Mouse (Mus musculus) left cerebral cortex, adult 18-20 months (tissue): Measurements from ENCODE around the gene Myh3. TPM values are rescaled to one million over a fixed set of nuclear protein-coding genes. Genes with fewer than 3 reads are reported as not detected.

Experiments used
- DNase-seq, 2 experiments: peaks; one replicate each; pipeline ENCODE4 v3.0.0; 2021 to 2022; ENCODE audit warnings: low spot score in 2 of 2, mixed read lengths in 1 of 2
- microRNA-seq, 2 experiments: library from miRNA; unstranded; fragments of <30 nt; microRNA quantifications; one replicate each; pipeline ENCODE4 v1.2.0; 2021
- total RNA-seq, 2 experiments: library from RNA; stranded (reverse); gene quantifications; 2 replicates each; pipeline ENCODE4 v1.2.3; 2021

The Myh3 gene
- total RNA-seq, 2 experiments from 2014 or later: 4.1 to 4.2 TPM

DNA sequence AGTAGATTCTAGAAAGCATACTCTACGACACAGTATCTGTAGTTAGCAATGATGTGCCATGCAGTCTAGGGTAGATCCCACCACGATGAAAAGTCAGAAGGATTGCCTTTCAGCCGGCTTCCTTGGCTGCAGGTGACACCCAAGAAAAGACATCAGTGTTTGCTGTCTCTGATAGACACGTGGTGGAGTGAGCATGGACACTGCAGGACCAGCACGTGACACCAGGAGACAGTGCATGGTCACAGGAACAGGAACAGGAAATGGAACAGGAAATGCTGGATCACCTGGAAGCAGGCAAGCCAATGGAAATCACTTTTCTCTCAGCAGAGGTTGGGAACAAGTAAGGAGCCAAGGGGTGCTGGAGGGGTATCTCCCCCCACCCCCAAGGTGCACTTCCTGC lies 65.0 kb downstream of the Myh3 start:
- DNase-seq: no peak

DNA sequence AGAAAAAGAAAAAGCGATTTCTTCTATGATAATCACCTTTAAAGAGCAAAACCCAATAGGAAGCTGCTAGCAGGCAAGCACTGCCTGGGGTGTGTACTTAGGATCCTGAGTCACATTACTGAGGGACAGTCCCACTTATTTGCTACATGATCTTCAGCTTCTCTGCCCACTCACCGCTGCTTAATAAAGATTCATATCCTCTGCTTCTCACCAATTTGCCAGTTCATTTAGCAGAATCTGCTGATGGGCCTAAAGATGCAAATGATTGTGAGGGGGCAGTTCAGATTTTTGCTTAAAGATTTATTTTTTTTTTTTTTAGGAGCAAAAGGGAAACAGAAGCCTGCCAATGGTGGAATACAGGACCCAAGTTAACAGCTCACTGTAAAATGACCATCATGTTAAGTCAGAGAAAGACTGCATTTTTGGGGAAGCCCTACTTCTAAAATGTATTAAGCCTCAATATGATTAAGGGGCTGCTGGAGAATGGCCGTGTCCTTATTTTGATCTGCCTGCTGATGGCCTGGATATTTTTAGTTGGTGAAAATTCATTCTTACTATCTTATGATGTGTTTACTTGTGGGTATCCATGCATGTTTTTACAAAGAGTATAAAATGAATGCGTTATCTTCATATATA lies 65.9 kb downstream of the Myh3 start:
- DNase-seq: no peak

DNA sequence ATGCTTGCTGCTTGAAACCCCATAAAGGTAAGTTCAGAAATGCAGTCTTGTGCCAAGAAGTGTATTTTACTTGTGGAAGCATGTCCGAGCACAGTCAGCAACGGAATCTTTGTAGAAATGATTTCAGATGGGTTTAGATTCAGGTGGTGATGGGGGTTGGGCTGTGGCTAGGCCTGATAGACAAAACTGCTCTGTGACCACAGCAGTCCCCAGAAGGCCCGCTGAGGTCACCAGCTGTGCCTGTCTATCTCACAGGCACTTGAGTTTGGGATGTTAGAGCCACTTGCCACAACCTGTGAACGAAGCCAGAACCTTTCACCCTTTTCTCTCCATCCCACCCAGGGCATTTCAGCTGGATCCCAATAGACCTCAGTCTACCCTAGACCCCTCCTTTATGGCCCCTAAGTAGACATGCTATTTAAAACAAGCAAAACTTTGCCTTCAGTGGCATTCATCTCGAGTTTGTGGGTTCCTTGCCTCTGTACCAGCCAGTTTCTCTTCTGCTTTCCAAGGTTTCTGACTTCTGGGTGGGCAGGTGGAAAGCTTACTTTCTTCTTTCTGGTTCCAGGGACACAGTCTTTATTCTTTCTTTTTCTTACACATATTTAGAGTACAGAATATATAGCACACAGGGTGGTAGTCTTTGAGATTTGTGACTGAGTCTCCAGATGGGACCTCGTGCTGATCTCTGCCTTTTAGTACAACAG lies 66.6 kb downstream of the Myh3 start:
- no peak for DNase-seq

DNA sequence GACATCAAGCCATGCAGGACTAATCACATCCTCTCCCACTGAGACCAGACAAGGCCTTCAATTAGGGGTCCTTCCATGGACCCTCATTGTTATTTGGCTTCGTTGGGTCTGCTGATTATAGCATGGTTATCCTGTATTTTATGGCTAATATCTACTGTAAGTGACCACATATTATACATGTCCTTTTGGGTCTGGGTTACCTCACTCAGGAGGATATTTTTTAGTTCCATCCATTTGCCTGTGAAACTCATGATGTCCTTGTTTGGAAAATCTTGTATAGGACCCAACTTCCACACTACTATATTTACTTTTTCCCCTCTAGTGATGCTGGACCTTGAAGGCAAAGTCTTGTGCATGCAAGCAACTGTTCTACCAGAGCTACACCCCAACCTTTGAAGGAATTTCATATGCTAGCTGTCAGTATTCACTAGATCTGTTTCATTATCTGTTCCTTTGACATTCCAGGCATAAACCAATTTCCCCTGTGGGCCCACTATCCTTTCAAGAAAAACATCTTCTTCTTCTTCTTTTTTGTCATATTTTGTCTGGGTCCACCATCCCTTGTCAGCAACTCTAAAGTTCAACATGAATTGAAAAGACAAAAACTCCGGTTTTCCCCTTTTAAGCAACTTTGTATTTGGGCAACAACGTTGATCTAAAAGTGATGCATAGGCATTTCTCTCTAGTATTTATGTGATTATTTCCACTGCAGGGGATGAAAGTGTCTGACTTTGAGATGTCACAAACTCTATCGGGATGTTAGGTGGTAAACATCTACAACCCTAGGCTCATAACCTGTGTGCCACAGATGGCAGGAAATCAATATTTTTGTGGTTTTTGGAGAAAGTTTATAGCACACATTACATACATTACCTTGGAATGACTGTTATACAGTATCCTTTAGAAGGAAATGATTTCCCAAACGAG lies 67.6 kb downstream of the Myh3 start:
- no peak for DNase-seq

DNA sequence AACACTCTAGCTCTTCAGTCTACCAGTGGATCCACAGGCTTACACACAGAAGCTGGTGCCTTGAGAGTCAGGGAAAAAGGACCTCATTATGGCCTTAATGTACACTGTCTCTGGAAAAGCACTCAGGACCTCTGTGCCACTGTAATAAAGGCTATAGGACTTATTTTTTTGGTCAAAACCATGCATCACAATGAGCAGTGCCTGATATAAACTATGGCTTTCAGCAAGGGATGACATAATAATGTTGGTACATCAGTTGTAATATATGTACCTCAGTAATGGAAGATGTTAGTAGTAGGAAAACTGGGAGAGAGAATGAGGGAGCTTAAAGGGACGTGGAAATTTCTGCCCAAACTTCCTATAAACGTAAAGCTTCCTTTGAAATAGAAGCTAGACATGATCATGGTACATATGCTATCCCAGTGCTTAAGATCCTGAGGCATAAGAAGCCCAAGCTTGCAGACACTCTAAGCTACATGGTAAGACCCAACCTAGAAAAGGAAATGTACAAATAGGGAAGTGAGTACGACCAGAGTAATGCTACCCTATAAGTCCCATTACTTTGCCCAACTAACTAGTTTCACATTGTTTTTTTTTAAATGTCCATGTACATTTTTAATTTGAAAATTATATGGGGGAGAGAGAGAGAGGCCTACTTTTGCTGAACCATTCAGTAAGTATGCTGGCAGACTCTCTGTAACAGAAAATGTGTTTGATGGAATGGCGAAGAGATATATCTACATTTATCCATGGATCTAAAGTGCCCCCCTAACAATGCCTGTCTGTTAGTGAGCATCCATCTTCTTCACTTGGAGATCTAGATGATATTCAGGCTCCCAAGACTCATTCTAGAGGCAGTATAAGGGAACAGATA lies 68.5 kb downstream of the Myh3 start:
- no peak for DNase-seq

DNA sequence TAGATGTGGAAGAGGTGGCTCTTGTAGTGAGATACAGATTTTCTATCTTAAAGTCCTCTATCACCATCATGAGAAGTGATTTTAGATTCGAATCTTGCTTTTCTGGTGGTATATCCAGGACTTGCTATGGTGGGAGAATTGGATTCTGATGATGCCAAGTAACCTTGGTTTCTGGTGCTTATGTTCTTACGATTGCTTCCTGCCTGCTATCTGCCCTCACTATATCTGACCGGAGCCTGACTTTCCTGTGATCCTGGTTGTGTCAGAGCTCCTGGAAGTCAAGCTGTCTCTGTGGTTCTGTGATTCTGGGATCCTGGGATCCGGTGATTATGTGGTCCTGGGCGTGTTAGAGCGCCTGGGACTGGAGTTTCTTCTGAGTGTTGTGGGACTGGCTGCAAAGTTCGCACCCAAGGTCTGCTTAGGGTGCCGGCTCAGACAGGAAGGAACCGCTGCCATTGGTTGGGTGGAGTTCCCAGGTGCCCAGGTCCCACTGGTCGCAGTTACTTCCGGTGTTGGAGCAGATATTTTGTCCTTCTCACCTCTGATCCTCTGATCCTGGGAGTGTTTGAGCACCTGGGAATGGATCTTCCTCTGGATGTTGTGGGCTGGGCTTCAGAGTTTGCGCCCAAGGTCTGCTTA lies 69.3 kb downstream of the Myh3 start:
- no peak for DNase-seq

DNA sequence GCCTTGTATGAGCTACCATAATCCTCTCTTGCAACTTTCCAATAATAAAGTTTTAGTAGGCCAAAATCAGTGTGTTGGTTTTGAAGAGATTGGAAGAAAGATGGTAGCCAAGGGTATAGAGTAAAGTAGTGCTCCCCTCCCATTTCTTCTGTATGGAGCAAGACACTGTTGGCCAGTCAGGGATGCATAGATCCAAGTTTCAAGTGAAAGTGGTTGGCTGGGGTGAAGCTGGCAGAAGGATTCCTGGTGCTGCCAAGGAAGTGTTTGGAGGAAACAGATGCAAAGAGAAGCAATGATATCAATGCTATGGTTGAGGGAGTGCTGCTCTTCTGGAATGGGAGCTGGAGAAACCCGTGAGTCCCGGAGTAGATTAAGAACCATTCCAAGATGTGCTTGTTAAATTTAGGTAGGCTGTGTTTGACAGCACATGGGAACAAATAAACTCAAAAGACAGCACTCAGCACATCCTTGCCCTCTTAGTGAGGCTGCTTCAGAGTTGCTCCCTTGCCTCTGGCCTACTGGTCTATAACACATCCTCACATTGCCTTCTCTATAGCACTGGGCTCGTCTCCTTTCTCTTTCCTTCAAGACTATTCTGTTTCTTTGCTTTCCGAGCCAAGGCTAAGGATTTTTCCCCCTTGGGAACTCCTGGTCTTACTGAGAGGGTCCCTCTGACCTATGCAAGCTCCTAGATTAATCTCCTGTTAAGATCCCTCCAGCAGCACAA lies 70.3 kb downstream of the Myh3 start:
- DNase-seq: no peak

DNA sequence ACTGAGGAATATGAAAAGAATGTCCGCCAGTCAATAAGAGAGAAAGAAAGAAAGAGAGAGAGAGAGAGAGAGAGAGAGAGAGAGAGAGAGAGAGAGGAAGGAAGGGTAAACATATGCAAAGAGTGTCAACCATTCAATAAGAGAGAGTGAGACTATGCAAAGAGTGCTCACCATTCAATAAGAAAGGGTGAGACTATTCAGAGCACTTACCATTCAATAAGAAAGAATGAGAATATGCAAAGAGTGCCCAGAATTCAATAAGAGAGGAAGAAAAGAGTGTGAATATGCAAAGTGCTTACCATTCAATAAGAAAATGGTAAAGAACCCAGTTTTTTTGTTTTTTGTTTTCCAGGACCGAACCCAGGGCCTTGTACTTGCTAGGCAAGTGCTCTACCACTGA lies 72.1 kb downstream of the Myh3 start:
- DNase-seq: no peak

DNA sequence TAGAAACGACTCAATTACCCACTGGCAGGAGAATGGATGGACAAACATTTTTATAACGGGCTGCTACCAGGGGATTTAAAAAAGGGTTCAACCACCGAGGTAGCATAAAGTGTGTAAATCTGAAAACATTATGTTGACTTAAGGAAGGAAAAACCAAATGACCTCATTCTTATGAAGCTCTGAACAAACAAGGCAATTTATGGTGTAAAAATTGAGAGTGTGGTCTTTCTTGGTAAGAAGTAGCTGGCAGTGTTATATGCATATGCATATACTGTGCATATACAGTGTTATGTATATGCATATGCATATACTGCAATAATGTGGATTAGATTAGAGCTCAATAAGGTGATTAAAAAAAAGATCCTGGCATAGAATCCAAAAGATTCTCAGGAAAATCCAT lies 73.1 kb downstream of the Myh3 start:
- DNase-seq: no peak

Small RNA genes within 50 kb of the gene (microRNA-seq; reads per million reads assigned to microRNA genes)
- 0 reads per million in 2 experiments for gene Mir6923

Other genes with a start within 250 kb of the Myh3 start
- gene Pirt, start 166.3 kb upstream of the Myh3 start, total RNA-seq: under 1 TPM; 0.07 to 0.28 TPM
- gene Tmem238l, start 121.7 kb upstream of the Myh3 start, total RNA-seq: not detected
- gene Tmem220, start 53.1 kb upstream of the Myh3 start, total RNA-seq: under 1 TPM; 0.70 to 0.91 TPM
- gene Adprm, start 25.7 kb upstream of the Myh3 start, total RNA-seq: 10 to 100 TPM; 24.3 to 27.5 TPM
- 10 to 100 TPM; 10.8 TPM for gene Sco1, start 25.6 kb upstream of the Myh3 start, total RNA-seq
- under 1 TPM; 0.82 to 0.93 TPM for gene Myh2, start 92.7 kb downstream of the Myh3 start, total RNA-seq
- under 1 TPM; 0.28 to 0.37 TPM for gene Myh1, start 121.8 kb downstream of the Myh3 start, total RNA-seq
- under 1 TPM; 0.28 to 0.30 TPM for gene Myh4, start 159.7 kb downstream of the Myh3 start, total RNA-seq
- under 1 TPM; 0.14 to 0.46 TPM for gene Myh8, start 198.8 kb downstream of the Myh3 start, total RNA-seq
- under 1 TPM; 0.07 to 0.09 TPM for gene Myh13, start 243.4 kb downstream of the Myh3 start, total RNA-seq